8 mouse cellular contexts compared by ENCODE assay signal in genomic region chr4:32906627-32907026, GRCm38 (mm10). TPM values are rescaled to one million over a fixed set of nuclear protein-coding genes. Genes with fewer than 3 reads are reported as not detected.
DNase-seq lines count a peak whose midpoint lies in the region; ATAC-seq lines count a peak whose summit lies in the region.

No protein-coding gene starts in this region.

- no peak for DNase-seq in forebrain, embryonic 10.5 days (ENCODE audit: extremely low spot score, low spot score)
- peak; percentile 88 for DNase-seq in MN1 (ENCODE audit: low spot score)
- peak; percentile 18 to 43 for DNase-seq in frontal cortex, postnatal 25 days (ENCODE audit: low spot score in 2 of 2)
- peak; percentile 28 for DNase-seq in heart, postnatal 25 days (ENCODE audit: low spot score)
- peak; percentile 68 for DNase-seq in left cerebral cortex, postnatal 14 days (ENCODE audit: low spot score in 2 of 2)
- peak; percentile 49 to 53 for DNase-seq in right cerebral cortex, postnatal 36 days (ENCODE audit: low spot score in 2 of 2)
- DNase-seq in testis, postnatal 14 days (ENCODE audit: low spot score), result no peak

- ATAC-seq in forebrain, embryonic 13.5 days, result peak; percentile 59

- no peak overlapping the region for H3K4me2 ChIP-seq in forebrain, embryonic 13.5 days

- H3K27ac ChIP-seq in forebrain, embryonic 13.5 days, result no peak overlapping the region
- H3K27ac ChIP-seq in forebrain, embryonic 10.5 days, result no peak overlapping the region

- peaks cover 14% of the 10 kb centered on the region for H3K4me1 ChIP-seq in forebrain, embryonic 13.5 days
- 0 out of 2 replicates have a peak, but pooled peaks cover 3% of the 10 kb centered on the region for H3K4me1 ChIP-seq in forebrain, embryonic 10.5 days

- H3K9ac ChIP-seq in forebrain, embryonic 13.5 days, result no peak overlapping the region

- no peak overlapping the region for H3K4me3 ChIP-seq in forebrain, embryonic 13.5 days
- no peak overlapping the region for H3K4me3 ChIP-seq in forebrain, embryonic 10.5 days

- H3K27me3 ChIP-seq in forebrain, embryonic 13.5 days, result no peaks in the 10 kb centered on the region
- H3K27me3 ChIP-seq in forebrain, embryonic 10.5 days (ENCODE audit: poor library complexity, severe bottlenecking), result no peaks in the 10 kb centered on the region

- no peaks in the 10 kb centered on the region for H3K36me3 ChIP-seq in forebrain, embryonic 13.5 days (ENCODE audit: poor library complexity, severe bottlenecking)
- H3K36me3 ChIP-seq in forebrain, embryonic 10.5 days (replicated peaks), result no peaks in the 10 kb centered on the region

- no peaks in the 10 kb centered on the region for H3K9me3 ChIP-seq in forebrain, embryonic 13.5 days (replicated peaks)
- no peaks in the 10 kb centered on the region for H3K9me3 ChIP-seq in forebrain, embryonic 10.5 days

- 64% methylated on average over 6 of the region's 6 CpGs for WGBS in forebrain, embryonic 13.5 days
- 89% methylated on average over 6 of the region's 6 CpGs for WGBS in forebrain, embryonic 10.5 days

- intact Hi-C loops in heart, postnatal 25 days (cut with DNase I), result no loop called here
- intact Hi-C loops in left cerebral cortex, postnatal 14 days (cut with DNase I), result no loop called here

RNA-seq across cellular contexts. Expression of gene Ankrd6, which starts 44.0 kb away (rescaled TPM):
- 25.4 and 27.5 TPM in 2 replicates for polyA plus RNA-seq in forebrain, embryonic 13.5 days (2015; fragmentation: Nextera tagmentation; extraction: Ambion mirVana)
- 11.9 and 12.4 TPM in 2 replicates for polyA plus RNA-seq in forebrain, embryonic 10.5 days (2016; fragmentation: Nextera tagmentation; extraction: Ambion mirVana)
- 1 to 10 TPM; 2.7 to 3.7 TPM for total RNA-seq in heart, postnatal 25 days (2021)
- total RNA-seq in left cerebral cortex, postnatal 14 days (2021), result 10 to 100 TPM; 36.1 to 38.9 TPM

Comparison
In these comparisons a context has a peak if more than half of its experiments do, and no peak if none do; other contexts are left out.
1. DNase-seq: peak in MN1 (single experiment), frontal cortex, postnatal 25 days (2 of 2), heart, postnatal 25 days (single experiment), left cerebral cortex, postnatal 14 days (2 of 2) and right cerebral cortex, postnatal 36 days (2 of 2); none in forebrain, embryonic 10.5 days (single experiment) and testis, postnatal 14 days (single experiment).
2. RNA of gene Ankrd6, which starts 44.0 kb away (total RNA-seq): 36.1 to 38.9 TPM in left cerebral cortex, postnatal 14 days; 2.7 to 3.7 TPM in heart, postnatal 25 days; every median in the first group is over 4 times any median in the second.